Mouse (Mus musculus): ENCODE measurements at regions not wholly inside any gene's neighbourhood (a gene's known extent, or its start where the extent isn't known, plus 50 kb on each side); places are given as distances from the start of the nearest gene placed in this dataset.

DNA sequence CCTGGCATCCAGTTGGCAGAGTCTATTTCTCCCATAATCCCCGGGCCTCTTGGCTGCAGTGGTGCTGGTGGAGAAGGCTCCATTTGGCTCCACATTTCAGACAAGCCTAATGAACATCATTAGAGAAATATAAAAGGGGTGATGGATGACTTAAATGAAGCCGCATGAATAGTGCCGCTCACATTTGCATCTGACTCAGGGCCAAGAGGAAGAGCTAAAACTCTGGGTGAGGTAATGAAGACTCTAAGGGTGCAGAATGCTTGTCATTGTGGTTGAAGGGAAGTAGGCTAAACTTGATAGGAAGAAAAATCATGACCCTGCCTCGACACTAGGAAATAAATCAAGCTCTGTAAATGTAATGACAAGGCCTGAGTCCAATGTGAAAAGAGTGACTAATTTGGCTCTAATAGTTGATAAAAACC, 298.3 kb upstream of the Gm21798 start:
- DNase-seq (ENCODE audit: low read depth, low spot score), result no peak

- DNase-seq (ENCODE audit: low read depth, low spot score), result no peak
These were observed 296.9 kb upstream of the Gm21798 start for GRCm38 (mm10) chr15:64520568-64520967.

GRCm38 (mm10) chr15:64532260-64533120, 285.0 kb upstream of the Gm21798 start:
- no peak for DNase-seq (ENCODE audit: low read depth, low spot score)

DNA sequence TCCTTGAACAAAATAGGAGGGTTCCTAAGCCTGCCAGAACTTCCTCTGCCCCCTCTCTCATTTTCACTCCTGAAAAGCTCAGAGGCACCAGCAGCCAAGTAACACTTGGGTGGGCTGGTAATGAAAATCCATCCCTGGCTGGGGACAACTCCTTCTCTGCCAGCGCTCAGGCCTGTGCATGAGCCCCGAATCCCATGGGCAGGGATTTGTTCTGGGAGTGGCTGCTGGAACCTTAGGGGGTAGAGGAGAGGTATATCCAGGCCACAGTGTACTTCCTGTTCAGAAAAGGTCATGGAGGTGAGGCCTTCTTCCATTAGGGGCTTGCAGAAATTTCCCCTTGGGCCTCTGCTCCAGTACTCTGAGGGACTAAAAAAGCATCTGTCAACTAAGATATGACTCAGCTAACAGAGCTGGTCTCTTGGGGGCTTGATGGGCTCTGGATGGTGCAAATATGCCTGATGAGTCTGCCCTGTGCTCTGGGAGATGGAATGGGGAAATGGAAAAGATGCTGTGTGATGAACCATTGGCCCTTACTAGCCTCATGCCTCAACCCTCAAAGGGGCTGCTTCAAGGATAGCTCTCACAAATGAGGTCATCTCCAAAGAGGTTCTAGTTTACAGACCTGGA, 284.2 kb upstream of the Gm21798 start:
- no peak for DNase-seq (ENCODE audit: low read depth, low spot score)

GRCm38 (mm10) chr15:64534166-64534565, 283.3 kb upstream of the Gm21798 start:
- no peak for DNase-seq (ENCODE audit: low read depth, low spot score)

DNA sequence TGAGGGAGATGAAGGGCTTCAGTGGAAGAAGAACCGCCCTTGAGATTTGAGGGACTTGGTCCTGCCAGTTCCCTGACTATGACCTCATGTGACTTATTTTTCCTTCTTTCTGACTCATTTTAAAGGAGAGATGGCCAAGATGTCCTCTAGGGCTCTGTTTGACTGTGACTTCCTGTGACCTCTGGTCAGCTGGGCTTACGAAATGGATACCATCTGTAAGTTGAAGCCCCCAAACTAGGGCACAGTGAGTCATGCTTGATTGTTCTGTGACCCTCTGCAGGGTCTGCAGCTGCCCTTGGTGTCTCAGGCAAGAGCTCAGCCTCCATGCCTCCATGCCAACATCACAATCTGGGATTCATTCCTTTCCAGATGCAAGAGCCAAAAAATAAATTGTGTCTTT, 282.3 kb upstream of the Gm21798 start:
- DNase-seq (ENCODE audit: low read depth, low spot score), result no peak

GRCm38 (mm10) chr15:64541395-64541794, 276.1 kb upstream of the Gm21798 start:
- DNase-seq (ENCODE audit: low read depth, low spot score), result no peak

- DNase-seq (ENCODE audit: low read depth, low spot score), result no peak
These were observed 275.1 kb upstream of the Gm21798 start for GRCm38 (mm10) chr15:64542250-64542901.

GRCm38 (mm10) chr15:64542908-64543307, 274.6 kb upstream of the Gm21798 start:
- no peak for DNase-seq (ENCODE audit: low read depth, low spot score)

DNA sequence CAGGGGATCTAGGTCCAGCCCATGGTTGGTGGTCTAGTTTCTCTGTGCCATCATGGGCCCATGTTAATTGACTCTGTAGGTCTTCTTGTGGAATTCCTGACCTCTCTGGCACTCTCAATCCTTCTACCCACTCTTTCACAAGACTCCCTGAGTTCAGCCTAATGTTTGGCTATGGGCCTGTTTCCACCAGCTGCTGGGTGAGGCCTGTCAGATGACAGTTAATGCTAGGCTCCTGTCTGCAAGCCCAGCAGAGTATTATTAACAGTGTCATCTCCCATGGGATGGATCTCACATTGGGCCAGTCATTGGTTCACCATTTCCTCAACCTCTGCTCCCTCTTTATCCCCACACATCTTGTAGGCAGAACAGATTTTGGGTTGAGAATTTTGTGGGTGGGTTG, 271.5 kb upstream of the Gm21798 start:
- DNase-seq (ENCODE audit: low read depth, low spot score), result no peak

DNA sequence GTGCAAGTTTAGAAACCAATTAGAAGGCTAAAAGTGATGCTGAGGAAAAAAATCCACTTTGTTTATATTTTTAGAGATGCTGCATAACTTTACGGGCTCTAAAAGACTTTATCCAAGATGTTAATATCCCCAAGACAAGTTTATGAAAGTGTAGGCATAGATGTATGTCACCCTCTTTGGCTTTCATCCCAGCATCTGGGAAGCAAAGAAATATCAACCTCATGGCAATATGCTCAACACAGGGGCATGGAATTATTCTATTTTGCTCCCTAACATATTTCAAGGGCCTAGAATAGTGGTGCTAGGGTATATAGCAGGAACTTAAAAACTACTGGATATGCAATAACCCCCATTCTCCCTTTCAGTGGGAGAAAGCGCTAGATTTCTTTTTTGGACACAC, 260.0 kb upstream of the Gm21798 start:
- DNase-seq (ENCODE audit: low read depth, low spot score), result no peak

DNA sequence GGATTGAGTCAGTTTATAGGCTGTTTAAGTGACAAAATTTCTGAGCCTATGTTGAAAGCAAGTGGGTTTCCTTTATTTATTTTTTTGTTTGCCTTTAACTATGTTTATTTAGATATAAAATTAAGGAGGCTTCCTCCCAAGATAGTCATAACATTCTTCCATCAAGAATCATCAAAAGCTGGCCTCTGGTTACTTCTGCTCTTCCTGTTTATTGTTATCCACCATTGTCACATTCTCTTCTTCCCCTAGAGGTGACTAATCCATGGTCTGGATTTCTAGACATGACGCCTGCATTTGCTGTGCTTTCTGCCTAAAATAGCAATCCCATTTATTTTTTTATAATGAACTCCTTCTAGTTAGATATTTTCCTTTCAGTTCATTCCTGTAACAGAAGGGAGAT, 259.3 kb upstream of the Gm21798 start:
- DNase-seq (ENCODE audit: low read depth, low spot score), result no peak

DNA sequence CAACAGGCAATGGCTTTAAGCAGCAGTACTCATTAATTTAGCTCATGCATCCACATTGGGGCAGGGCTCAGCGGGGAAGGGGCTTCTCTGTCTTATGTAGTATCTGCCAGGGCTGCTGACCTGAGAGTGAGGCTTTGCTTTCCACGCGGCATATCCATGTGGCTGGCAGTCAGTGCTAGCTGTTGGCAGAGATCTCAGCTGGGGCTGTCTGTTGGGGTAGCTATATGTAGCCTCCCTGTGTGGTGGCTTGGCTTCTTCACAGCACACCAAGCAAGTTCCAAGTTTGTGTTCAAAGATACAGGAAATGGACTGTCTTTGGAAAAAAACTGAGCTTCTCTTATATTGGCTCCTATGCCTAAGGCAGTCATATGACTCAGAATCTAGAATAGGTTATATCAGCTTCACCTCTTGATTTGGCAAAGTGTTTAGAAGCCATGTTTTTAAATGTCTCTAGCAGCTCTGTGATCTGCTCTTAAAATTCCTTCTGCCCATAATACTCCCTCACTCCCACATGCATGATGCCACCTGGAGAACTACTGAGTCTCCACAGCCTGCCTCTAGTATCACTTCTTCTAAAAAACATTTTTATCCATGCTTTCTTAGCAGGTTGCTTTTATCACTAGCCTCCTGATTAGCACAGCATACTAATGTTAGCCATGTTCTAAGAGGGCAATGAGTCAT, 254.9 kb upstream of the Gm21798 start:
- no peak for DNase-seq (ENCODE audit: low read depth, low spot score)

DNA sequence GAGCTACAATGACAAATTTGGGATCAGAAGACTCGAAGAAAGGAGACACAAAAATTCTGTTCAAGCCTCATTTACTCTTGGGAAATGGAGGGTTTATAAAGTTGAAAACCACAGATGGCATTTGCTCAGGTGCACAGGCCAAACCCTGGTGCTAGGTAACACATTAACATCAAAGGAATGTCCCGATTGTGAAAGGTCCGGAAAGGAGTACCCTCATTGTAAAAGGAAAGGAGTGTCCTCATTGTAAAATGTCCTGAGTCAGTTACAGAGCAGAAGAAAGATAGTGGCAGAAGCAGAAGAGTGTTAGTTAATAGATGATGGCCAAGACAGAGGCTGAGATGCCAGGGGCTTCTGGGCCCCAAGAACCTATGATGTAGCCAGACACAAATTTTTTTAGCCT, 252.8 kb upstream of the Gm21798 start:
- peak; percentile 5 for DNase-seq (ENCODE audit: low read depth, low spot score)

- no peak for DNase-seq (ENCODE audit: low read depth, low spot score)
These were observed 240.5 kb upstream of the Gm21798 start for GRCm38 (mm10) chr15:64576891-64577535.

DNA sequence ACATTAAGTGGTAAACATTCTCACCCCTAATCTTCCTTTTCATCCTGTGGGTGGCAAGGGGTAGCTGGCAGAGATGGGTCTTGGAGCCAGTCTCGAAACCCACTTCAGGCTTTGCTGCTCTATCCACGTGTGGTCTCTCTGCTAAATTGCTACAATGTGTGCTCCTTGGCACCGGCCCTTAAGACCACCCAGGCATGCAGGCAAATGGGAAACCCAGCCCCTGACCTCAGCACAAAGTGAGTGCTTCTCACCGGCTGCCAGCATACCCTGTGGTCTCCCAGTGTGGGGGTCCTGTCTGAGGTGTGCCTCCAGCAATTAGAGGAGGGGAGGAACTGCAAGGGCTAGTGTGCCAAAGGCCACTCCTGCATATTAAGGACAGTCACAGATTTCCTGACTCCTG, 238.5 kb upstream of the Gm21798 start:
- no peak for DNase-seq (ENCODE audit: low read depth, low spot score)

- DNase-seq (ENCODE audit: low read depth, low spot score), result no peak
These were observed 237.0 kb upstream of the Gm21798 start for GRCm38 (mm10) chr15:64580481-64580880.

GRCm38 (mm10) chr15:64581046-64581445, 236.4 kb upstream of the Gm21798 start:
- no peak for DNase-seq (ENCODE audit: low read depth, low spot score)

GRCm38 (mm10) chr15:64584129-64584528, 233.4 kb upstream of the Gm21798 start:
- no peak for DNase-seq (ENCODE audit: low read depth, low spot score)

DNA sequence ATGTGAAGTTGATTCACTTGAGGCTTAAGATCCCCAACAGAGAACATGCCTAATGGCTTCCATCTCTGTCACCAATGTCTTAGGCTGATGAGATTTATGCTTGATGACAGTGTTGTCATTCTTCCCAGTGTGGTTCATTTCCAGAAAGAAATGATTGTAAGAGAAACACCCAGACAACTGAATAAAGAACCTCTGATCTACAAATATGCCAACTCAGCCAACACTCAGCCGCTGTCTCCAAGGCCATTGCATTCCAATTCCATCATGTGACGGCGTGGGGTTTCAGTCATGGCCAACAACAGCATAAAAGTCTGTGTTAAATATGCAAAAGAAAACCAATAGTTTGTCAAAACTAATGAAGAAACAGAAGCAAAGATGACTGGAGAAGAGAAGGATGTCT, 230.7 kb upstream of the Gm21798 start:
- DNase-seq (ENCODE audit: low read depth, low spot score), result no peak

DNA sequence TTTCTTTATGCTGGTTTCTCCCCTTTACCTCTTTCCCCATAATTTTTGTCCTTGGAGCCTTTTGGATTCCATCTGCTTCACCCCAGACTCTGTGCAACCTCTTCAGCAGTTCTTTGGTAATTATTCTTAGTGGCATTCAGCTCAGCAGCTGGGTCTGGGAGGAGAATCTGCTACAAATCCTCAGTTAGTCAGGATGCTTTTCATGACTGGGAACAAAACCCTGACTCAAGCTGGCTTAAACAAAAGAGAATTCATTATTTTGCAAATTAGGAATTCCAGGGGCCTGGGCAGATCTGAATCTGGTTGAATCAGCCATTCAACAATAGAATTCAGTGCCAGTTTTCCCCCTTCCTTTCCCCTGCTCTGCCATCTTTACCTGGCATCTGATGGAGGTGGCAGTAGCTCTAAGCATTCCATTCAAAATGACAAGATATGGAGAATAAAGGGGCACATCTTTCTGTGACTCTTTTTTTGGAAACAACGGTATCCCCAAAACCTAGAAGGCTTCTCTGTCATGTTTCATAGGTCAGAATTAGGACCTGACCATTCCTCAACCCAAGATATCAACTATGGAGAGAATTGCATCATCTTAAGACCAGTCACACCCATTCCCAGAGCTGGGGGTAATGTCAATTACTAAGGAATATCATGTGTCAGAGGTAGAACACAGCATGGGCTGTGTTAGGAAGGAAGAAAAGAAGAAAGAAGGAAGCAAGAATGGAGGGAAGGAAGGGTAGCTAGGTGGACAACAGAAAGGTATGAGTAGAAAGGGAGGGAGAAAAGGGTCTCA, 227.2 kb upstream of the Gm21798 start:
- DNase-seq (ENCODE audit: low read depth, low spot score), result peak; percentile 44
